Mouse (Mus musculus): ENCODE results near the gene Slc27a3. TPM values are rescaled to one million over a fixed set of nuclear protein-coding genes. Genes with fewer than 3 reads are reported as not detected.
"Not testable (repeated sequence)": the region's sequence is repeated elsewhere in the genome, so short reads cannot be mapped to it uniquely, and the experiment has no call there.

Gene Slc27a3
- total RNA-seq, 2 experiments from 2014 or later, result 1.9 to 3.3 TPM

DNA sequence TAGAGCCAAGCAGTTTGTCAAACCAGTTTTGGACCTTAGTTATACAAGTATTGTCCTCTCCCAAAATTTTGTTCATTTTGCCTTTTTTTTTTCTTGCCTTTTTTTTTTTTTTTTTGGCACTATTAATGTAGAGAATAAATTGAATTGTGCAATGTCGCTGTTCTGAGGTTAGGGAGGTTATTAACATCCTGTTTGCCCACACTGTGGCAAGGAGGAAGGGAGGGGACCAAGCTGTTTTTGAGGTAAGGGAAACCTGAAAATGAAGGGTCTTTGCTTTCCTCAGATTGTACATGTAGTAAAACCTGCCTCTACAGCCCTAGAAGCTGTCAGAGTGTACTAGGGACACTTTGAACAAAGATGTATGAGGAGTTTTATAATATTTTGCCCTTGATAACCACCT, 30.5 kb downstream of the Slc27a3 start:
- intact Hi-C loops (cut with DNase I), result no loop called here
- no peak for DNase-seq

DNA sequence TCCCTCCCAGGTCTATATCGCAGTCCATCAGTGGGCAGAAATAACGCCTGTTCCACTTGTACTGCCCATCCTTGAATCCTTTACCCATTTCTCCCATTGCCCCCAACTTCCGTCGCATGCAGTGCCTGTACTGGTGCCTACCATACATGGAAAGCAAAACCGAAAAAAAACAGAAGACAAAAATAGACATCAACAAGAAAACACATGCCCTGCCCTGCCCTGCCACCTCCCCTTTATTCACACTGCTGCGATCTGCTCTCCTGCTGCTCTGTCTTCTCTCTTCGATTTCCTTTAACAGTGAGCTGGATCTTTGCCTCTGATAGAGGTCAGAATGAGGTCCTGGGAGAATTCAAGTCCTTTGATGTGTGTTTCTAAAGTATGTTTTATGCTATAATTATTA, 31.8 kb downstream of the Slc27a3 start:
- intact Hi-C loops (cut with DNase I), result no loop called here

DNA sequence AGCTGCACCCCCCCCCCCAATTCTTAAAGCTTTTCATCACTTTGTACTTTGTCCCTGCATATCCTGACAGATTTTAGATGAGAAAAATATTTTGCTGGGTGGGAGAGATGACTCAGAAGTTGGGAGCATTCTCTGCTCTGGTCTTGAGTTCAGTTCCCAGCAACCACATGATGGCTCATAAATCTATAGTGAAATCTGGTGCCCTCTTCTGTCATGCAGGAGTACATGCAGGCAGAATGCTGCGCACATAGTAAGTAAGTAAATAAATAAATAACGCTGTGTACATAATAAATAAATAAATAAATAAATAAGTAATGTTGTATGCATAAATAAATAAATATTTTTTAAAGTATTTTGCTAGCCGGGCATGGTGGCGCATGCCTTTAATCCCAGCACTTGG, 41.9 kb downstream of the Slc27a3 start:
- intact Hi-C loops (cut with DNase I), result no loop called here
- DNase-seq, result no peak

More for the DNA sequence above, 31.8 kb downstream of the Slc27a3 start:
- no peak for DNase-seq

DNA sequence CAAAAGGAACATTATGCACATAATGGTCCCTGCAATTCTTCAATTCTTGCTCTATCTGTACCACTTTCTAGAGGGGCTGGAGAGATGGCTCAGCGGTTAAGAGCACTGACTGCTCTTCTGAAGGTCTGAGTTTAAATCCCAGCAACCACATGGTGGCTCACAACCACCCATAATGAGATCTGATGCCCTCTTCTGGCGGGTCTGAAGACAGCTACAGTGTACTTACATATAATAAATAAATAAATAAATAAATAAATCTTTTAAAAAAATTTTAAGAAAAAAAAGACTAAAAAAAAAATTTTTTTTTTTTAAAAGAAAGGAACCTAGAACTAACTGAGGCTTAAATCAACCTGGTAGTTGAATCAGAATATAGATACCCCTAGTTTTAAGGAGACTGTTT, 46.9 kb downstream of the Slc27a3 start:
- DNase-seq; intact Hi-C loops (cut with DNase I): not testable (repeated sequence)

DNA sequence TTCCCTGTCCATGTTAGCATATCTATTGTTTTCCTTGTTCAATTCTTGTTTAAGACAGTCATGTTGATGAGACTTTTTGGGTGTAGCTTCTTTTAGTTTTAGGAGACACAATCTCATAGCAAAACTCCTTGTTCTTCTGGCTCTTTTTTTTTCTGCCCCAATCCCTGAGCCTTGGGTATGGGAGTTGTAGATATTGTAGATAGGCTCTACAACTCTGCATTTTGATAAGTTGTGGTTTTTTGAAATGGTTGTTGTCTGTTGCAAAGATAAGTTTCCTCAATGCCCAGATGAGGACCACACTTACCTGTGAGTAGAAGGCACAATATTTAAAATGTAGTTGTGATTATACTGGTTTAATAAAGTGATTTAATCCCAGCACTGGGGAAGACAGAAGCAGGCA, 49.6 kb downstream of the Slc27a3 start:
- intact Hi-C loops (cut with DNase I), result no loop called here
- DNase-seq, result no peak

DNA sequence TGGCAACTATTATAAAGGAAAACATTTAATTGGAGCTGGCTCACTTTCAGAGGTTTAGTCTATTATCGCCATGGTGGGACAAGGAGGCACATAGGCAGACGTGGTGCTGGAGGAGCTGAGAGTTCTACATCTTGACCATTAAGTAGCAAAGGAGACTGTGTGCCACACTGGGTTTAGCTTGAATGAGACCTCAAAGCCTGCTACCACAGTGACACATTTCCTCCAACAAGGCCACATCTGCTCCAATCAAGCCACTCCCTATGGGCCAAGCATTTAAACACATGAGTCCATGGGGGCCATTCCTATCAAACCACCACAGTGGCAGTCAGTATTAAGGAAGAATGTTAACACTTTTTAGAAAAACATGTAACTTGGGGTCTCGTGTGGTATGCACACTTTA, 51.5 kb downstream of the Slc27a3 start:
- DNase-seq, result no peak
- intact Hi-C loops (cut with DNase I), result no loop called here

DNA sequence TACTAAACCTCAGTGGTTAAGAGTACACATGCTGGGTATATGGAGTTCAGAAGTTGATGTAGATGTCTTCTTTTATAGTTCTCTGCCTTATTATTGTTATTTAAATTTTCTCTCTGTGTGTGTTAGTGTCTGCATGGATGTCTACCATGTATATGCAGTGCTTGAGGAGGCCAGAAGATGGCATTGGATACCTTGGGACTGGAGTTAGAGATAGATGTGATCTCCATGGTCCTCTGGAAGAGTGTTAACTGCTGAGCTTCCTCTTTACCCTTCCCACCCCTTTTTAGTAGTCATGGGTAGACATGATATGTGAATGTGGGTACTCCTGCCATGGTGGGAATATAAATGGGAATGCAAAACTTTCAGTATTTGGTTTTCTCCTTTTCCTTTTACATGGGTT, 54.2 kb downstream of the Slc27a3 start:
- intact Hi-C loops (cut with DNase I), result no loop called here
- DNase-seq, result no peak

Other genes with a start within 250 kb of the Slc27a3 start
- gene Rps27, start 176.3 kb downstream of the Slc27a3 start, total RNA-seq (2021), result 1,000 to 10,000 TPM; 1,084 to 1,156 TPM
- 10 to 100 TPM; 12.3 to 14.4 TPM for gene Rab13, start 176.2 kb downstream of the Slc27a3 start, total RNA-seq (2021)
- 10 to 100 TPM; 44.4 to 46.9 TPM for gene Jtb, start 158.3 kb downstream of the Slc27a3 start, total RNA-seq (2021)
- gene Creb3l4, start 146.4 kb downstream of the Slc27a3 start, total RNA-seq (2021), result under 1 TPM; 0.26 to 0.45 TPM
- 100 to 1,000 TPM; 105 to 110 TPM for gene Slc39a1, start 141.8 kb downstream of the Slc27a3 start, total RNA-seq (2021)
- gene Crtc2, start 135.8 kb downstream of the Slc27a3 start, total RNA-seq (2021), result 10 to 100 TPM; 21.1 to 26.9 TPM
- 10 to 100 TPM; 16.8 to 19.7 TPM for gene Dennd4b, start 124.8 kb downstream of the Slc27a3 start, total RNA-seq (2021)
- gene Gatad2b, start 96.8 kb downstream of the Slc27a3 start, total RNA-seq (2021), result 10 to 100 TPM; 56.6 to 59.5 TPM
- gene Ints3, start 43.7 kb upstream of the Slc27a3 start, total RNA-seq (2021), result 10 to 100 TPM; 24.4 to 28.3 TPM
- 10 to 100 TPM; 35.4 to 37.8 TPM for gene Npr1, start 75.9 kb upstream of the Slc27a3 start, total RNA-seq (2021)
- 10 to 100 TPM; 55.3 to 57.5 TPM for gene Ilf2, start 86.2 kb upstream of the Slc27a3 start, total RNA-seq (2021)
- 10 to 100 TPM; 55.9 to 62.7 TPM for gene Snapin, start 101.1 kb upstream of the Slc27a3 start, total RNA-seq (2021)
- gene Chtop, start 119.6 kb upstream of the Slc27a3 start, total RNA-seq (2021), result 100 to 1,000 TPM; 126 to 128 TPM
- gene S100a1, start 124.5 kb upstream of the Slc27a3 start, total RNA-seq (2021), result 100 to 1,000 TPM; 418 to 437 TPM
- gene S100a13, start 124.5 kb upstream of the Slc27a3 start, total RNA-seq (2021), result 10 to 100 TPM; 40.6 to 42.3 TPM
- gene S100a14, start 136.9 kb upstream of the Slc27a3 start, total RNA-seq (2021), result not detected
- gene S100a16, start 147.3 kb upstream of the Slc27a3 start, total RNA-seq (2021), result 100 to 1,000 TPM; 108 to 126 TPM
- gene S100a3, start 170.6 kb upstream of the Slc27a3 start, total RNA-seq (2021), result not detected
- gene S100a2, start 200.3 kb upstream of the Slc27a3 start, total RNA-seq (2021), result not detected
- not detected for gene Gm42674, start 212.0 kb upstream of the Slc27a3 start, total RNA-seq (2021)
- 10 to 100 TPM; 10.3 to 11.7 TPM for gene S100a4, start 213.8 kb upstream of the Slc27a3 start, total RNA-seq (2021)
- gene S100a5, start 218.6 kb upstream of the Slc27a3 start, total RNA-seq (2021), result not detected
- 10 to 100 TPM; 81.8 to 85.3 TPM for gene S100a6, start 222.9 kb upstream of the Slc27a3 start, total RNA-seq (2021)

Measured in heart, postnatal 10 days (tissue).